ENCODE assay signal across 17 mouse cellular contexts in the genomic region with DNA sequence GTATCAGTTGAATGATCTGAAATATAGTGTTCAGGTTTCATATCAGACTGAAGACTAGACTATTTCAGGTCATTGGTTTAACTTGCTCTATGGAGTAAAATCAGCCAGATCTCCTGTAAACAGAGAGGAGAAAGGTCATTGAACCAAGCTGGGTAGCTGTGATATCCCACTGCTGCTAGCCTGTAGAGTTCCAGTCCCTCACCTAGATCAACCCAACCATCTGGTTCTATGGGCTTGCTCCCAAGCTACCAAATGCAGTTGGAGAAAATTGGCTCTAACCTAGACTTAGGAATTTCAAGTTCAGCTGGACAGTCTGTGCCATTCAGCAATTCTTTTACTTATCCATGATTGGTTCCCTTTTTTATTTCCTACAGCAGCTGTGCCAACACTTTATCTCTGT.
"Had no signal": no experiment of that assay in that cellular context is flagged by ENCODE, and none has a peak within 500 bp of the region (broad histone marks: within the 10 kb centered on the region; RNA-seq: fewer than 3 reads in every experiment).

No protein-coding gene starts in this region.

- H3K9me3 ChIP-seq: limb, embryonic 10.5 days; liver, embryonic 15.5 days; midbrain, embryonic 10.5 days; neural tube, embryonic 15.5 days had no signal

- DNase-seq: kidney, postnatal 10 days; kidney, postnatal 4 days; lung, adult 2 months; lung, postnatal 4 days; midbrain, embryonic 14.5 days; right cerebral cortex, adult 18-20 months; right cerebral cortex, postnatal 25 days; thymus, postnatal 4 days had no signal

- H3K27ac ChIP-seq: left cerebral cortex, adult 2 months; limb, embryonic 10.5 days; liver, embryonic 15.5 days; midbrain, embryonic 10.5 days; neural tube, embryonic 15.5 days; stomach, postnatal 0 days had no signal

- H3K4me3 ChIP-seq: left cerebral cortex, adult 2 months; limb, embryonic 10.5 days; liver, embryonic 15.5 days; midbrain, embryonic 10.5 days; myocyte; neural tube, embryonic 15.5 days had no signal

- H3K4me1 ChIP-seq: liver, embryonic 15.5 days had no signal

- H3K9ac ChIP-seq: liver, embryonic 15.5 days; neural tube, embryonic 15.5 days had no signal

- H3K36me3 ChIP-seq: limb, embryonic 10.5 days; liver, embryonic 15.5 days; midbrain, embryonic 10.5 days; neural tube, embryonic 15.5 days had no signal

- ATAC-seq: lung, postnatal 0 days had no signal

- H3K4me2 ChIP-seq: liver, embryonic 11.5 days; liver, embryonic 15.5 days; neural tube, embryonic 15.5 days had no signal

- H3K27me3 ChIP-seq: liver, embryonic 15.5 days; neural tube, embryonic 15.5 days had no signal
